Mouse (Mus musculus) kidney, adult 18-20 months (tissue): Measurements from ENCODE around the gene Hist1h2bb.
"Not testable (repeated sequence)": the region's sequence is repeated elsewhere in the genome, so short reads cannot be mapped to it uniquely, and the experiment has no call there.

Experiments used
- DNase-seq: peaks from one replicate; pipeline ENCODE4 v3.0.0; 2021

Gene Hist1h2bb

GRCm38 (mm10) chr13:23746201-23747080 lies at the start of gene Hist1h2bb:
TSS of gene Hist1h2bb (plus strand) at chr13:23746734.
- peak; percentile 73 for DNase-seq

- peak; percentile 34 for DNase-seq
Measured at GRCm38 (mm10) chr13:23697491-23698299, 48.8 kb upstream of the Hist1h2bb start.

DNA sequence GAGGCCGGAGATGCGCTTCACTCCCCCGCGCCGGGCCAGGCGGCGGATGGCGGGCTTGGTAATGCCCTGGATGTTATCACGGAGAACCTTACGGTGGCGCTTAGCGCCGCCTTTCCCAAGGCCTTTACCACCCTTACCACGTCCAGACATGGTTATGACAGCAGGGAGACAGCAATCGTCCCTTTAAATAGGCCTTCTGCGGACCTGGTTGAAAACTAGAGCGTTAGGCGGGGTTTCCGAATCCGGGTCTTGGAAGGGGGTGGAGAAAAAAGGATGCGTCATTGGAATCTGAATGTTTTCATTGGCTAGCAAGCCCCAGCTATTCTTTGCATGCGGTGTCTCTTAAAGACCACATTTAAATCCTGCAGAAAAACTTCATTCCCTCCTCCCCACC lies 48.2 kb upstream of the Hist1h2bb start, which contains the start of gene Hist1h4c:
TSS of gene Hist1h4c (minus strand) at position 155 of the 394 bp plus-strand sequence.
- DNase-seq: peak; percentile 99

GRCm38 (mm10) chr13:23698996-23699395 lies 47.5 kb upstream of the Hist1h2bb start:
- no peak for DNase-seq

- DNase-seq: no peak
Measured at GRCm38 (mm10) chr13:23699767-23700166, 46.8 kb upstream of the Hist1h2bb start.

GRCm38 (mm10) chr13:23700786-23701520 lies 45.6 kb upstream of the Hist1h2bb start:
- peak; percentile 79 for DNase-seq

DNA sequence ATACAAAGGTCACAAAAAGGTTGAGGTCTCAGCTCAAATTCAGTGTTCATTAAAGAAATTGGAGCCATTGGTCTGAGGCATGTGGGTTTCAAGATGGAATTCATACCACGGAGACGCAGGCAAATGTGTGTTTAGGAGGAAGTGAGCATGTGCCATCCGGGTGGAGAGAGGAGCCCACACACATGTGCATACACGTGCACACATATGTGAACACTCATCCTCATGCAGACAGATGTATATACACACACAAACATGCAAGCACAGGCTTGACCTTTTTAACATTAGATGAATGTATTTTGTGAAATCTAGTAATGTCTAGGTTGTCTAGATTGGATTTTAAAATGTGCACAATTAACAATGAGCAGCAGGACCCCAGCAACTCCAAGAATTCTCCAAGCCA lies 44.3 kb upstream of the Hist1h2bb start:
- no peak for DNase-seq

- not testable (repeated sequence) for DNase-seq
Measured at GRCm38 (mm10) chr13:23702801-23703200, 43.7 kb upstream of the Hist1h2bb start.

DNA sequence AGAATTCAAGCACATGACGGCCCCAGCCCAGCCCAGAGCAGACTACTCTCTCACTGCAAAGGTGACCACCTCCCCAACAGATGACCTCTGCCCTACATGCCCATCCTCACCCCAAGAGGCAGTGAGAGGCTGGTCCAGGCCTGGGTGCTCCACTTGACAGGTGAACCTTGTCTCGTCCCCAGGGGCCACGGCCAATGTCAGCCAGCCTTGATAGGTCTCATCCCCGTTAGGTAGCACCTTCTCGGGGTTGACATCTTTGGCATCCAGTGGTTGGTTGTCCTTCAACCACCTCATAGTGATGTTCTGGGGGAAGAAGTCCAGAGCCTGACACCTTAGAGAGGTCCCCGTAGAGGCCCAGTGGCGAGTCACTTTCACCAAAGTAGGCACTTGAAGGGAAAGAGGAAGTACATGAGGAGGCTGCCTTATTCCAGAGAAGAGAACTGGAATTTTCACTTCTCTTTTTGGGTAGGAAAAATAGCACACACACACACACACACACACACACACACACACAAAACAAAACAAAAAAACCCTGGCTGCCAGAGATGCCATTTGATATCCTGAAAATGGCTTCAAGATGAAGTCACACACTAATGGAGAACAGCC lies 40.7 kb upstream of the Hist1h2bb start:
- no peak for DNase-seq

DNA sequence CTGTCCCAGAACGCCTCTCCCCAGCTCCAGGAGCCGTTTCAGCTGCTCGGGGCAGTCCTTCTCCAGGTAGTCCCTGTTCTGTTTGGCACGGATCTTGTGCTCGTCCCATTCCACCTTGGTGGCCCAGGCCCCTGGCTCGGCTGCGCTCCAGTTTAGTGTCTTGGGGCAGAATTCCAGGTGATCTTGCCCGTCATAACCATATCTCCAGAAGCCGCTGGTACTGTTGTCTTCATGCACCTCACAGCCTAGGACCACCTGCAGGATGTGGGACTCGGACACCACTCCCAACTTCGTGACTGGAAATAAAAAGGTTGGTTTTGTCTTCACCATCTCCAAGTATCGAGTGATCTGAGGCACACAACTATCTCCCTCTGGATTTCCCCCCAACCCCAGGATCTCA lies 39.8 kb upstream of the Hist1h2bb start:
- no peak for DNase-seq

- DNase-seq: no peak
Measured at GRCm38 (mm10) chr13:23708041-23708440, 38.5 kb upstream of the Hist1h2bb start.

DNA sequence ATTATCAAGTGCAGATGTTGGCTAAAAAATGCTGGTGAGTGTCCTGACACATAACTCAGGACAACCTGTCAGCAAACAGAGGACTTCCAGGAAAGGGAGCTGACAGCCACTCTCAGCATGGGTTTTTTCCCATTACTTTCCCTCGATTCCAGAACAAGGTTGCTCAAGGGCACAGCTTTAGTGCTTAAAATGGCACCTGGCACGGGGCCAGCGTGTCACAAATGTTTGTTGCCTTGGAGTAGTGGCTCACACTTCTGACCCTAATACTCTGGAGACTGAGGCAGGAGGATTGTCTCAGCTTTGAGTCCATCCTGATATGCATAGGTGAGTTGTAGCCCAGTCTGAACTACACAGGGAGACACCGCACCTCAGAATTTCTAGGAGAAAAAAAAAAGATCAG lies 37.9 kb upstream of the Hist1h2bb start:
- no peak for DNase-seq

DNA sequence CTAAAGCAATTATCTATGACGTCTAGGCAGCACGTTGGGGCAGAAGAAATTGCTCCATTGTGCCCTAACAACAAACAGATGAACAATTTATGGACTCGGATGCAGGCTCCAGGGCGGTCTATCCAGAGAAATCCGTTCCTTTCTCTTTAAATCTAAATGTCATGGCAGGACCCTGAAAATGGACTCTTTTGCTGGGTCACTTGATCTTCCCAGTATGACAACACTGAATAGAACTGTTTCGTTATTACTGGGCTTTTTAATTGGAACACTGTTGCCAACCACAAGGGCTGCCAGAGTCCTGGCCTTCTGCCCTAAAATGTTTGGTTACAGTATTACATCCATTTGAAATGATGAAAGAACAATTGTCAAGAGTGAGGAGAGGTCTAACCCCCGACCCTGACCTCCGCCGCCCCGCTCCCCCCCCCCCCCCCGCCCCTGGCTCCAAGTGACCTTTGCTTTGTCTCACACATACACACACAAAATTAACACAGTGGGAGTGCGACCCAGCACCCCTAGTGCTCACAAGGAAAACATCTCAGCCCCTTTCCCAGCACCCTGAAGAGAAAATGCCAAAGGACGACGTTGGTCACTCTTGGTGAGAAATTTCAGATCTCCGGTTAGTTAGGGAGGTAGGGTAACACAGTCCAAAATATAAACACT lies 36.7 kb upstream of the Hist1h2bb start:
- peak; percentile 41 for DNase-seq

- peak; percentile 65 for DNase-seq
Measured at GRCm38 (mm10) chr13:23710374-23711089, 36.0 kb upstream of the Hist1h2bb start, which contains the start of gene Hfe. TSS of gene Hfe (minus strand) at chr13:23710854.

DNA sequence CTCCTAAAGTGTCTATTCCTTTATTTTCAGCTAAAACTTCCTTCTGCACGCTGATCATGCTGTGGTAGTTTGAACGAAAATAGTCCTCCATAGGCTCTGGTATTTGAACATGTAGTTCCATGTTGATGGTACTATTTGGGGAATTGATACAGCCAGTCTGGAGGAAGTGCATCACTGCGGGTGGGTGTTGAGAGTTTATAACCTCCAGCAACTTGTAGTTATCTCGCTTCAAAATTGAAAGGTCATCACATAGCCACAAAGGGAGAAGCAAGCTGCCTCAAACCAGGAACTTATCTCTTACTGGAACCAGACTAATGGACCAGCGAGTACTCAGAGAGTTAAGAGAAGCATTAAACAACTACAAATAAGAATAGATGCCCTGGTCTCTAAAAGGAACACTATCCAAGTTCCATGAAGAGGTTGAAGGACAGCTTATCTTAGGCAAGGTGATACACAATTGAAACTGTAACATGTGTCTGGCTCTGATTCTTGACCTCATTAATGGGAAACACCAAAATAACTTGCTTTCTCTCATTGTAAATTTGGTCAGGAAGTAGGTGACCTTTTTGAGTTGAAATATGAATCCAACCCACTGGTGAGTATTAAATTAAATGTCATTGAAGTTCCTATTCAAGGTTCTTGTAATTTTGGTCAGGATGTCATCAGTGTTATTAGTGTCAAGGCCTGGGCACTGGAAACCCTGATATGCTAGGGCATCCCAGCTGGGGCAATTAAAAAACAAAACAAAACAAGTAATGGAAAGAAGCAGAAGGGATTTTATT lies 30.1 kb upstream of the Hist1h2bb start:
- DNase-seq: no peak

DNA sequence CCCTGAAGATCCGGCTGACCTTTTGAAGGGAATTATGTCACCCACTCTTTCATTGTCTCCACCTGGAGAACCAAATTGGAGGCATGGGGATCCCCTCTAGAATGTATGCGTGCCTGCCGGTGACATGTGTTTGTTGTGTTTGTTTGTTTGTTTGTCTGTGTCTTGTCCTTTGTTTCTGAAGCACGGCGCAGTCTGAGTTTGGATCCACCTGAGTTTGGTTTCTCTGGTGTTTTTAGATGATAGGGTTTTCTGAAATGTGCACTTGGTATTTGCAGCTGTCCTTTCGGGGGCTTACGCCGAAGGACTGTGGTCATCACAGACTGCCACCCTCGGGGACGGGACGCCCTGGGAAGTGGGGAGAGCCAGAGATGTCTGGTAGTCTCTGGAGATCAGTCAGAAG lies 29.4 kb upstream of the Hist1h2bb start:
- no peak for DNase-seq

GRCm38 (mm10) chr13:23717593-23718245 lies 28.8 kb upstream of the Hist1h2bb start:
- not testable (repeated sequence) for DNase-seq

GRCm38 (mm10) chr13:23724239-23724638 lies 22.3 kb upstream of the Hist1h2bb start:
- DNase-seq: no peak

DNA sequence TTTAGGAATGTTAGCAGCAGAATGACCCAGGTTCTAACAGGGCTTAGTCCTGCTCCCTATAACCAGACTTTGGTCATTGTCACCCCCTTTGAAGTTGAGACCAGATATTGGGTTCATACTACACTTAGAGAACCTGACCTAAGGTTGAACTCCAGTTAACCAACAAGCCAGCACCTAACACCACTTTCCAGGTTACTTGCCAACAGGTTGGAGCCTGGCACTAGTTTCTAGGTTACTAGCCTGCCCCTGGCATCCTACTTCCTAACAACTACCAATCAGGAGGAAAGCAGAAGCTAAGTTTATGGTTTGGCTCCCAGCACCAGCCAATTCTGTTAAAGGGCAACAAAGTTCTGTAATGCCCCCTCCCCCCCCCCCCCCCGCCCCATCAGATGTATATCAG lies 21.3 kb upstream of the Hist1h2bb start:
- no peak for DNase-seq
